In genomic region chr4:121084506-121084905, GRCm38 (mm10) we compare ENCODE assay signal across 25 mouse cellular contexts. TPM values are rescaled to one million over a fixed set of nuclear protein-coding genes. Genes with fewer than 3 reads are reported as not detected.
"Had no signal": no experiment of that assay in that cellular context is flagged by ENCODE, and none has a peak within 500 bp of the region (broad histone marks: within the 10 kb centered on the region; RNA-seq: fewer than 3 reads in every experiment).

No protein-coding gene starts in this region.

- DNase-seq: lung, adult 18-20 months; lung, embryonic 14.5 days; lung, postnatal 10 days; lung, postnatal 4 days; midbrain, embryonic 14.5 days; retina, postnatal 1 day; right cerebral cortex, adult 18-20 months; right cerebral cortex, postnatal 25 days; thymus, adult 2 months; thymus, postnatal 25 days; thymus, postnatal 4 days had no signal

- ATAC-seq: midbrain, embryonic 16.5 days had no signal

RNA-seq across cellular contexts. Expression of gene Tmco2, which starts 24.5 kb away (rescaled TPM):
- total RNA-seq: megakaryocyte, adult 5-6 weeks; megakaryocyte-erythroid progenitor cell, adult 5-6 weeks had no signal
- polyA plus RNA-seq: lung, embryonic 14.5 days; lung, embryonic 16.5 days; midbrain, embryonic 10.5 days; midbrain, embryonic 12.5 days; midbrain, embryonic 14.5 days; midbrain, embryonic 16.5 days; myocyte; neural tube, embryonic 11.5 days; neural tube, embryonic 13.5 days; neural tube, embryonic 15.5 days; spleen, adult 2 months; stomach, embryonic 15.5 days; stomach, postnatal 0 days; thymus, adult 2 months; urinary bladder, adult 2 months had no signal

RNA-seq across cellular contexts. Expression of gene Col9a2, which starts 45.3 kb away (rescaled TPM):
- total RNA-seq: megakaryocyte, adult 5-6 weeks; megakaryocyte-erythroid progenitor cell, adult 5-6 weeks had no signal
- polyA plus RNA-seq: myocyte had no signal
